Mouse (Mus musculus) heart, embryonic 13.5 days (tissue): Measurements from ENCODE around the gene Gm38392. TPM values are rescaled to one million over a fixed set of nuclear protein-coding genes. Genes with fewer than 3 reads are reported as not detected.
"Not testable (repeated sequence)": the region's sequence is repeated elsewhere in the genome, so short reads cannot be mapped to it uniquely, and the experiment has no call there.

ENCODE experiments used
- ATAC-seq: fragments of 200-750 bp; cut with Nextera tagmentation; 2 replicates; pipeline ENCODE4 v1.8.0; 2017; ENCODE audit warnings: moderate TSS enrichment; ENCODE audit not compliant: insufficient number of reproducible peaks, low FRiP score, low TSS enrichment; ENCODE audit errors: extremely low read depth
- H3K27ac ChIP-seq: fragments of 300-500 bp; sonication (generic); replicated peaks from 2 replicates; pipeline ENCODE4 v1.5.1; 2015; ENCODE audit warnings: moderate library complexity, mild to moderate bottlenecking, inconsistent platforms
- H3K27me3 ChIP-seq: fragments of 300-500 bp; sonication (generic); replicated peaks from 2 replicates; pipeline ENCODE4 v1.6.1; 2015; ENCODE audit warnings: mild to moderate bottlenecking, inconsistent platforms
- H3K36me3 ChIP-seq: fragments of 300-500 bp; sonication (generic); 2 replicates; pipeline ENCODE4 v1.6.1; 2015; ENCODE audit warnings: mild to moderate bottlenecking, inconsistent platforms
- H3K4me1 ChIP-seq: fragments of 300-500 bp; sonication (generic); 2 replicates; pipeline ENCODE4 v1.6.1; 2015; ENCODE audit warnings: inconsistent platforms
- H3K4me2 ChIP-seq: fragments of 300-500 bp; sonication (generic); 2 replicates; pipeline ENCODE4 v1.6.1; 2015; ENCODE audit warnings: inconsistent platforms, mild to moderate bottlenecking, moderate library complexity
- H3K4me3 ChIP-seq: fragments of 300-500 bp; sonication (generic); 2 replicates; pipeline ENCODE4 v1.5.1; 2015; ENCODE audit warnings: moderate library complexity, mild to moderate bottlenecking, inconsistent platforms
- H3K9ac ChIP-seq: fragments of 300-500 bp; sonication (generic); 2 replicates; pipeline ENCODE4 v1.6.1; 2015; ENCODE audit warnings: inconsistent platforms, mild to moderate bottlenecking, moderate library complexity
- H3K9me3 ChIP-seq: fragments of 300-500 bp; sonication (generic); 2 replicates; pipeline ENCODE4 v1.6.1; 2016; ENCODE audit warnings: inconsistent platforms
- WGBS: fragments of 180-500 bp; shearing (Covaris S2); methylation state at CpG from one replicate; pipeline ENCODE4 v1.1.7; 2015; ENCODE audit warnings: mixed read lengths; 5-methylcytosine and 5-hydroxymethylcytosine counted together
- polyA plus RNA-seq: library from polyadenylated mRNA; unstranded; fragments of >200 nt; fragmentation: Nextera tagmentation; extraction: Ambion mirVana; gene quantifications from 2 replicates; pipeline ENCODE4 v1.2.1, GENCODE M21; 2015

Gene Gm38392
- polyA plus RNA-seq, 1 experiment from 2014 or later, result not detected

GRCm38 (mm10) chr3:88296561-88297318 is 9.7 kb upstream of the Gm38392 start, which contains the start of the genes Tsacc and Cct3:
Tsacc (minus strand) TSS chr3:88296999.
Cct3 (plus strand) TSS chr3:88297116.
- peak; percentile 97 for ATAC-seq
- peak within 1 kb of the TSS; percentile 86 for H3K4me2 ChIP-seq
- peaks cover 30% of the 10 kb centered on the region for H3K36me3 ChIP-seq
- peak within 1 kb of the TSS; percentile 88 for H3K9ac ChIP-seq
- H3K27me3 ChIP-seq, result no peaks in the 10 kb centered on the region
- peak within 1 kb of the TSS; percentile 67 for H3K4me3 ChIP-seq
- peak within 1 kb of the TSS; percentile 95 for H3K27ac ChIP-seq
- H3K9me3 ChIP-seq, result no peaks in the 10 kb centered on the region
- H3K4me1 ChIP-seq, result peaks cover 27% of the 10 kb centered on the region
- WGBS, result under 1% methylated on average over 44 of the region's 44 CpGs

DNA sequence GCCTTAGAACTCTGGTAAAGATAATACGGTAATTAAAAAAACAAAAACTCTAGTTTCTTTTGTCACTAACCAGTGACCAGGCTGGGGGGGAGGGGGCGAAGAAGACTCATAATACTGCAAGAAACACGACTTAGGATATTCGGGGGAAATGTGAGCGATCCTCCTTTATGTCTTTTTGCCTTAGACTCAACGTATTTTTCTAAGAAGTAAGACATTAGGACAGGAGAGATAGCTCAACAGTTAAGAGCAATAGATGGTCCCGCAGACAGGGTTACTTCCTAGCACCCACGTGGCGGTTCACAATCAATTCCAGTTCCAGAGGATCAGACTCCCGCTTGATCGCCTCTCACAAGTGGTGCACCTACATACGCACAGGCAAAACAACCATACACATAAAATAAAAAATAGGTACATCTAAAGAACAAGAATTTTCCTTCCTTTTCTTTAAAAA is 9.1 kb upstream of the Gm38392 start:
- H3K4me1 ChIP-seq, result peaks cover 27% of the 10 kb centered on the region
- WGBS, result 2% methylated on average over 12 of the region's 12 CpGs
- peak overlapping the region; percentile 67 for H3K4me3 ChIP-seq
- H3K36me3 ChIP-seq, result peaks cover 23% of the 10 kb centered on the region
- H3K4me2 ChIP-seq, result peak overlapping the region; percentile 86
- peak overlapping the region; percentile 95 for H3K27ac ChIP-seq
- H3K9me3 ChIP-seq, result no peaks in the 10 kb centered on the region
- H3K9ac ChIP-seq, result peak overlapping the region; percentile 81
- no peak; the same call in 1 of the 2 replicates for ATAC-seq
- H3K27me3 ChIP-seq, result no peaks in the 10 kb centered on the region

DNA sequence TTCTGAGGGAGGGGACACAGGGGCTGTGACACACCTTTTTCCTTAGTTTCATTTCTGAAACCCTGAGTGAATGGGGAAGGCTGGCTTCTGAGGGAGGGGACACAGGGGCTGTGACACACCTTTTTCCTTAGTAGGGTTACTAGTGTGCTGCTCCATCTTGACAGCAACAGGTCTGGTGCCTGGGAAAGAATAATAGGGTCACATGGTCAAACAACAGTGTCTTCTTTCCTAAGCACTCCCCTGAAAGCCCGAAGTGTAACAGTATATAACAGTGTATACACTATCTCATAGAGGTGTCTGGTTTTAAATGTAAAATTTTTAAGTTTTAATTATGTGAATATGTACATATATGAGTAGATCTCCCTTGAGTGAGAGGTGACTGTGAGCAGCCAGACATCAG is 8.3 kb upstream of the Gm38392 start:
- peaks cover 27% of the 10 kb centered on the region for H3K4me1 ChIP-seq
- peak overlapping the region; percentile 67 for H3K4me3 ChIP-seq
- not testable (repeated sequence) for ATAC-seq, H3K27ac ChIP-seq, H3K9me3 ChIP-seq, H3K27me3 ChIP-seq
- H3K9ac ChIP-seq, result peak overlapping the region; percentile 81; the same call in 1 of the 2 replicates
- H3K36me3 ChIP-seq, result peaks cover 15% of the 10 kb centered on the region
- WGBS, result 65% methylated on average over 1 of the region's 1 CpGs
- H3K4me2 ChIP-seq, result peak overlapping the region; percentile 86

DNA sequence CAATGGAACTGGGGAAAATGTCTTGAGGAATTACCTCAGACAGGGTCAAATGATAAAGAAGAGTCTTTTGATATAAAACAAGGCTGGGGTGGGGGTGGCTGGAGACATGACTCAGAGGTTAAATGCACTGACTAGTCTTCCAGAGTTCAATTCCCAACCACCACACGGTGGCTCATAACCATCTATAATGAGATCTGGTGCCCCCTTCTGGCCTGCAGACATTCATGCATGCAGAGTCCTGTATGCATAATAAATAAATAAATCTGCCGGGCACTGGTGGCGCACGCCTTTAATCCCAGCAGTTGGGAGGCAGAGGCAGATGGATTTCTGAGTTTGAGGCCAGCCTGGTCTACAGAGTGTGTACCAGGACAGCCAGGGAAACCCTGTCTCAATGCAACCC is 5.0 kb upstream of the Gm38392 start:
- Histone ChIP-seq H3K4me2 (no peak overlapping the region), H3K9me3 (no peaks in the 10 kb centered on the region), H3K27ac (no peak overlapping the region), H3K4me1 (peaks cover 9% of the 10 kb centered on the region), H3K36me3 (no peaks in the 10 kb centered on the region; the same call in 1 of the 2 replicates), H3K4me3 (no peak overlapping the region), H3K9ac (no peak overlapping the region), H3K27me3 (no peaks in the 10 kb centered on the region)
- WGBS, result 54% methylated on average over 4 of the region's 4 CpGs
- no peak for ATAC-seq

GRCm38 (mm10) chr3:88288133-88288713 is 1.2 kb upstream of the Gm38392 start:
- 57% methylated on average over 8 of the region's 10 CpGs for WGBS
- not testable (repeated sequence) for H3K4me1 ChIP-seq, H3K4me3 ChIP-seq, H3K27me3 ChIP-seq, H3K9ac ChIP-seq, H3K4me2 ChIP-seq, H3K9me3 ChIP-seq, H3K27ac ChIP-seq, ATAC-seq
- peaks cover 15% of the 10 kb centered on the region for H3K36me3 ChIP-seq

DNA sequence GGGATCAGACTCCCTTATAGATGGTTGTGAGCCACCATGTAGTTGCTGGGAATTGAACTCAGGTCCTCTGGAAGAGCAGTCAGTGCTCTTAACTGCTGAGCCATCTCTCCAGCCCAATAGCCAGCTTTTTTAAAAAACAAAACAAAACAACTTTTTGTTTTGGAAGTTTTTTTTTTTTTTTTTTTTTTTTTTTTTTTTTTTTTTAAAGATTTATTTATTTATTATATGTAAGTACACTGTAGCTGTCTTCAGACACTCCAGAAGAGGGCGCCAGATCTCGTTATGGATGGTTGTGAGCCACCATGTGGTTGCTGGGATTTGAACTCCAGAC is 1.5 kb downstream of the Gm38392 start:
- not testable (repeated sequence) for H3K9ac ChIP-seq, H3K4me3 ChIP-seq, H3K4me2 ChIP-seq, ATAC-seq, H3K4me1 ChIP-seq, H3K27ac ChIP-seq, H3K9me3 ChIP-seq, H3K27me3 ChIP-seq
- H3K36me3 ChIP-seq, result peaks cover 15% of the 10 kb centered on the region
- no CpG with 5 or more reads among the region's 2 CpGs for WGBS

GRCm38 (mm10) chr3:88284815-88285564 is 2.0 kb downstream of the Gm38392 start:
- not testable (repeated sequence) for H3K4me3 ChIP-seq, H3K27ac ChIP-seq, H3K4me1 ChIP-seq, H3K4me2 ChIP-seq, H3K9ac ChIP-seq, H3K27me3 ChIP-seq, H3K9me3 ChIP-seq, ATAC-seq
- peaks cover 15% of the 10 kb centered on the region for H3K36me3 ChIP-seq
- 91% methylated on average over 14 of the region's 14 CpGs for WGBS

GRCm38 (mm10) chr3:88281141-88281916 is 5.7 kb downstream of the Gm38392 start:
- H3K4me1 ChIP-seq, H3K27ac ChIP-seq, H3K9me3 ChIP-seq, H3K9ac ChIP-seq, ATAC-seq, H3K4me3 ChIP-seq, H3K4me2 ChIP-seq, H3K27me3 ChIP-seq, H3K36me3 ChIP-seq: not testable (repeated sequence)
- 61% methylated on average over 11 of the region's 11 CpGs for WGBS

DNA sequence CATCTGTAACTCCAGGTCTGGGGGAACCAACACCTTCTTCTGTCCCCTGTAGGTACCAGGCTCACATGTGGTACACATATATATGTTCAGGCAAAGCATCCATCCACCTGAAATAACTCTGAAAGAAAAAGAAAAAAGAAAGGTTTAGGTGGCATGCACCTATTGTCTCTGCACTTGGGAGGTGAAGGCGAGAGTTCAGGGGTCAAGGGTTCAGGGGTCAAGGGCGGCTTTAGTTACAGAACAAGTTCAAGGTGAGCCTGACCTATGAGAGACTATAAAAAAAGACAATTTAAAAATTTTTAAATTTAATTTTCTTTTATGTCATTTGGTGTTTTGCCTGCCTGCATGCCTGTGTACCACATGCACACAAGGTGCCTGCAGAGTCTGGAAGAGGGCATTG is 7.0 kb downstream of the Gm38392 start:
- Histone ChIP-seq H3K36me3 (no peaks in the 10 kb centered on the region), H3K4me1 (no peaks in the 10 kb centered on the region), H3K4me3 (no peak overlapping the region), H3K9me3 (no peaks in the 10 kb centered on the region), H3K27me3 (no peaks in the 10 kb centered on the region), H3K4me2 (no peak overlapping the region), H3K9ac (no peak overlapping the region), H3K27ac (no peak overlapping the region)
- ATAC-seq, result no peak
- WGBS, result 81% methylated on average over 2 of the region's 2 CpGs

- H3K4me3 ChIP-seq, result no peak overlapping the region
- no peak overlapping the region for H3K9ac ChIP-seq
- H3K4me1 ChIP-seq, result no peaks in the 10 kb centered on the region
- H3K27me3 ChIP-seq, result no peaks in the 10 kb centered on the region
- WGBS, result 38% methylated on average over 7 of the region's 7 CpGs
- H3K27ac ChIP-seq, result no peak overlapping the region
- H3K36me3 ChIP-seq, result no peaks in the 10 kb centered on the region
- no peaks in the 10 kb centered on the region for H3K9me3 ChIP-seq
- no peak for ATAC-seq
- no peak overlapping the region for H3K4me2 ChIP-seq
Measured at GRCm38 (mm10) chr3:88276529-88277143, 10.4 kb downstream of the Gm38392 start.
